Mouse (Mus musculus): ENCODE data around the gene Map7.

Gene Map7

GRCm38 (mm10) chr10:20238281-20238680, 90.0 kb downstream of the Map7 start:
- no peak for DNase-seq

GRCm38 (mm10) chr10:20240858-20241257, 92.6 kb downstream of the Map7 start:
- DNase-seq, result peak; percentile 19

GRCm38 (mm10) chr10:20243321-20243720, 95.0 kb downstream of the Map7 start:
- no peak for DNase-seq

- DNase-seq, result peak; percentile 52
Measured at GRCm38 (mm10) chr10:20245082-20245481, 96.8 kb downstream of the Map7 start.

- no peak for DNase-seq
Measured at GRCm38 (mm10) chr10:20249091-20249490, 100.8 kb downstream of the Map7 start.

GRCm38 (mm10) chr10:20255579-20255978, 107.3 kb downstream of the Map7 start:
- no peak for DNase-seq

GRCm38 (mm10) chr10:20257054-20257643, 108.9 kb downstream of the Map7 start:
- DNase-seq, result no peak

GRCm38 (mm10) chr10:20257721-20258720, 109.8 kb downstream of the Map7 start:
- no peak for DNase-seq

- no peak for DNase-seq
Measured at GRCm38 (mm10) chr10:20259476-20259875, 111.2 kb downstream of the Map7 start.

GRCm38 (mm10) chr10:20262896-20263295, 114.6 kb downstream of the Map7 start:
- no peak for DNase-seq

GRCm38 (mm10) chr10:20264479-20264878, 116.2 kb downstream of the Map7 start:
- DNase-seq, result no peak

GRCm38 (mm10) chr10:20267032-20267431, 118.8 kb downstream of the Map7 start:
- DNase-seq, result no peak

- no peak for DNase-seq
Measured at GRCm38 (mm10) chr10:20268945-20269344, 120.7 kb downstream of the Map7 start.

- DNase-seq, result no peak
Measured at GRCm38 (mm10) chr10:20272380-20272779, 124.1 kb downstream of the Map7 start.

- DNase-seq, result no peak
Measured at GRCm38 (mm10) chr10:20273278-20273677, 125.0 kb downstream of the Map7 start.

- DNase-seq, result no peak
Measured at GRCm38 (mm10) chr10:20274022-20274421, 125.8 kb downstream of the Map7 start.

GRCm38 (mm10) chr10:20281456-20281855, 133.2 kb downstream of the Map7 start:
- no peak for DNase-seq

- DNase-seq, result peak; percentile 90
Measured at GRCm38 (mm10) chr10:20285289-20285975, 137.2 kb downstream of the Map7 start.

GRCm38 (mm10) chr10:20285994-20286836, 137.9 kb downstream of the Map7 start:
- no peak for DNase-seq

- no peak for DNase-seq
Measured at GRCm38 (mm10) chr10:20287369-20287768, 139.1 kb downstream of the Map7 start.

GRCm38 (mm10) chr10:20290467-20290883, 142.2 kb downstream of the Map7 start:
- DNase-seq, result peak; percentile 50

GRCm38 (mm10) chr10:20295961-20296360, 147.7 kb downstream of the Map7 start:
- DNase-seq, result no peak
